Mouse (Mus musculus) urinary bladder, adult 18-20 months (tissue): ENCODE measurements around the gene Pkd2l1.

Source experiments
- DNase-seq, 2 experiments: peaks; one replicate each; pipeline ENCODE4 v3.0.0; 2022; ENCODE audit warnings: low spot score in 2 of 2, mixed read lengths in 2 of 2

The Pkd2l1 gene

DNA sequence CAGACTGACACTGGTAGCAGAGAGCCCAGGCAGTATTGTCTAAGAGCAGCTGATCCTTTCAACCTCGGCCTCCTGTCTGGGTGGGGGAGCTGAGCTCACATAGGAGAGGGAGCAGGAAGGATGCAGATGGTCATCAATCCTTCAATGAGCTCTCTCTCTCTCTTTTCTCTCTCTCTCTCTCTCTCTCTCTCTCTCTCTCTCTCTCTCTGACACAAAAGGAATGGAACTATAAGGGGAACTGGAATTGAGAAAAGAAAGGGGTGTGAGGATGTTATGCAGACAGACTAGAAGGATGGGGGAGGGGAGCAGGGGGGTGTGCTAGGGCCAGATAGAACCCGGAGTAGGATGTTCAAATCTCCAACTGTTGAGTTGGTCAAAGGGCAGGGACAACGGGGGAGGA lies at the start of gene Pkd2l1:
Gene Pkd2l1, minus strand, starts transcription at position 101 of the 400 bp plus-strand sequence.
- DNase-seq: no peak

DNA sequence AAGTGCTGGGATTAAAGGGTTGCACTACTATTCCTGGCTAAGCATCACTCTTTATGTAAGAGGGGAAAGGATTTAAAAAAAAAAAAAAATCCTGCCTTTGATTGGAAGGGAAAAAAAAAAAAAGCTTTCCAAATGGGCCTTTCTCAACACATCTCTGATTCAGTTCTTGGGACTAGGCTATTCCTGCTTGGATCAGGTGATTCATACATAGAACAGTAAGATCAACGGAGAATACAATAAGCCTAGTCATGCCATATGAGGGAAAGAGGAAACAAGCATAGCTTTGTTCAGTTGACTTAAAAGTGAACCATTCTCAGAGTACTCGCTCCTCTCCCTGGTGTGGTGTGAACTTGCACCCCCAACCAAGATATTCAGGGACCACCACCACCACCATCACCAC lies 46.7 kb upstream of the Pkd2l1 start:
- DNase-seq: no peak

DNA sequence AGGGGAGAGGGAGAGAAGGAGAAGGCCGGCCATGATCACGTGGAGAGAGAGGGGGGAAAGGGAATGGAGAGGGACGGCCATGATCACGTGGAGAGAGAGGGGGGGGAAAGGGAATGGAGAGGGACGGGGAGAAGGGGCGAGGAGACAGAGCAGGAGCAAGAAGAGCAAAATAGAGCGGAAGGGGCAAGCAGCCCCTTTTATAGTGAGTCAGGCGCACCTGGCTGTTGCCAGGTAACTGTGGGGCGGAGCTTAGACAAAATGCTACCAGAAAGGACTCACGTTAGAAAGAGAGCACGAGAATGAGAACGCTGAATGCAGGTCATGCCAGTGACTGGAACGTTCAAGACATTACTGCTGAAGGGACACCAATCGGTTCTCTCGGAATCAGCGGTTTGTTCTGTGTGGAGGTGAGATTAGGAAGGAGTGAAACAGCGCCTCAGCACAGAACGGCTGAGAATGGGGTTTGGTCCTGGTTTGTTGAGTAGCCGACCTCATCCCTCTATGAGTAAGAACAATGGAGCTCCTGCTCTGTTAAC lies 45.3 kb upstream of the Pkd2l1 start:
- DNase-seq: peak in 1 of 2 experiments; percentile 8

DNA sequence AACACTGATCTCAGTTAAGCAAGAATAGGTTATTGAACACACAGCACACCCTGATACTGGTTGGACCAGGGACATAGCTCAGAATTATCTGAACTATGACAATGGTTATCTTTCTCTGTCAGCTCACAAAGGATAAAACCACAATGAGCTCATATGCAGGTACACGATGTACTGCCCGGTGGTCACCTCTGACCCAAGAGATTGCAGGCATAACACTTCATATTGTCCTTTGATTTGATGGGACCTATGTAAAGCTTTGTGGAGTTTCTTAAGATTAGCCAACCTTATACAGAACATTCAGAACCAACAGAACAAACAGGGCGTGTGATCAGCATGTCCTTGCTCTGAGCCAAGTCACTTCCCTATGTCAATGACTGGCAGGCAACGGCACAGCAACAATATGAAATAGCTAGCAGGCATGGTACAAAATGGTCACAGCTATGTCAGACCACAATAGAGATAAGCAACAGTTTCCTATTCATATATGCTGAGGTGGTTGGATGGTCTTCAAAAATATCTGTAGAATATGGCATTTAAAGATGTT lies 39.4 kb upstream of the Pkd2l1 start:
- DNase-seq: no peak

DNA sequence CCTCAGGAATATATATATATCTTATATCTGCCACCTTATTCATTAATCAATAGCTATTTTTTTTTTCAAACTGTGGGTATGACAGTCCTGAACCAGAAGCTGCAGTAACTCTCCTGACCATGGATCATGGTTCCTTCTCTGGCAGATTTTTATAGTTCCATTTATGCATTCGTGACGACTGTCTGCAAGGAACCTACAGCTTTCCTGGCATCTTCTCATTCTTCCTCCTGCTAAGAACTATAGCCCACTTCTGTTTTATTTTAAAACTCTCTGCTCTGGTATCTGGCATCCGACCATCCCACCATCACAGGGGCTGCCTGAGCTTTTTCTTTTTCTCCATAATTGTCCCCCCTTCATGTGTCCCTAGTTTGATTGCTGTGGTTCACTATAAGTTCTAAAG lies 38.0 kb upstream of the Pkd2l1 start:
- DNase-seq: no peak

DNA sequence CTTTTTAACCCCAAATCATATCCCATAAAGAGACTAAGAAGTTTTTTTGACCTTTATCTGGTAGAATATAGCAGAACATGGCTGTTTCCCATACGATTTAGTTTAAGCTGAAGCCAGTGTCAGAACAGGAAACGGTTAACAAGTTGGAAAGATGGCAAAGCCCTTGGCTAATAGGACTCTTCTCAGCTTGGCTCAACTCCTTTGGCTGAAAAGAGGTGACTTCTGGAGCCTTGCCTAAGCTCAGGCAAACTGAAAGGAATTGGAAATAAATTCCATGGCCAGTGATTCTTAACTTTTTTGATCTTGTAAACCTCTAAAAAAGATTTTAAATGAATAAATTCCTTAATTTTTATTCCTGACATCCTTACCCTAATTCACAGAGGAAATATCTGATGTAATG lies 37.5 kb upstream of the Pkd2l1 start:
- no peak for DNase-seq

DNA sequence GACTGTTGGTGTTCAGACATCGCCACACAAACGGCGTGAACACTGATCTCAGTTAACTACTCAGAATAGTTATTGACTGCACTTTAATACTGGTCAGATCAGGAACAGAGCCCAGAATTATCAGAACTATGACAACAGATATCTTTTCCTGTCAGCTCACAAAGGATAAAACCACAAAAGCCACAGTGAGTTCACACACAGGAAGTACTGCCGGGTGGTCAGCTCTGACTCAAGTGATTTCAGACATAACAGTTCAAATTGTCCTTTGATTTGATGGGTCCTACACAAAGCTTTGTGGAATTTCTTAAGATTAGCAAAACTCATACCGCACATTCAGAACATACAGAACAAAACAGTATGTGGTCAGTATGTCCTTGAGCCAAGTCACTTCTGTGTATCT lies 33.5 kb upstream of the Pkd2l1 start:
- DNase-seq: no peak

DNA sequence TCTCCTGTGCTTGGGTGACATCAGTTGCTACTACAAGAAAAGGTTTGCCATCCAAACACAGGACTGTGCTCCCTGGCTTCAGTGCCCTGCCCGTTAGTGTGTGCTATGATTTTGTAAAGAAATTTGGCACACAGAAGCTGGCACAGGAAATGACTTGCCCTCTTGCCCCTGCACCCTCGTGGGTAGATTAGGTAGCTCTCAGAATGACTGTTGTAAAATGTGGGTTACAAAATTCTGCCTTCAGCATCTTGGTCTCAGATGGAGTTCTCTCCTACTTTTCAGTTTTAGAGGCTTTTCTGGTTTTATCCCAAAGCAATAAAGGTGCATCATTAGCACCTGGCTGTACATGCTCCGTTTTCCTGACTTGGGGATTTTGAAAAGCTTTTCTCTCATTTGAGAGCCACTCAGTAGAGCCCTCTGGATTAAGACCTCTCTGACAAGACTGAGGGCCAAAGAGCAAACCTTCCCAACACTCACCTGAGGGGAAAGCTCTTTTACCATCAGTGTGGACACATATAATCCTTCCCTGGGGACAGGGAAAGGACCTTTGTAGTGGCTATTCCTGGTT lies 25.8 kb upstream of the Pkd2l1 start:
- no peak for DNase-seq

DNA sequence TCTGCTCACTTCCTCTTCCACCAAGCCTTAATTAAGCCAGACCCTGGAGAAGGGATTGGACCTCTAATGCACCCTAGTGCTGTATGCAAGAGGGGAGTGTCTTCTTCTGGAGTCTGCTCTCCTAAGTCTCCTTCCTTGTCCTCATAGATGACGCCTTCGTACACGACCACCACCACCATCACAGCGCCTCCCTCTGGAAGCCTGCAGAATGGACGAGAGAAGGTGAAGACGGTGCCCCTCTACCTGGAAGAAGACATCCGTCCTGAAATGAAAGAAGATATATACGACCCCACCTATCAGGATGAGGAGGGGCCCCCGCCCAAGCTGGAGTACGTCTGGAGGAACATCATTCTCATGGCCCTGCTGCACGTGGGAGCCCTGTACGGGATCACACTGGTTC lies 23.0 kb upstream of the Pkd2l1 start:
- DNase-seq: no peak

DNA sequence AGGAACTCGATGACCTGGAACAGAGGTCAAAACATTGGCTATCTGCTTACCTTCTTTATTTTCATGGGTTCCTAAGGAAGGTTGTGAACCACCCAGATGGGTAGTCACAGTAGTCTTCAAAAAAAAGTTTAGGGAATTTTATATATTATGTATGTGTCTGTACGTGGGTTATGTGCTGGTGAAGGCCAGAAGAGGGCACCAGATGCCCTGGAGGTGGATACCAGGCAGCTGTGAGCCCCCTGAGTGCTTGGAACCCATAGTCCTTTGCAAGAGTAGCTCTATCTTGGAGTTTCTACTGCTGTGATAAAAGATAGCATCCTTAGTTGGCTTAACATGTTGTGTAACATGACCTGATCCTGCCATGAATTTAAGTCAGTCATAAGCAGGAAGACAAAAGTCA lies 14.8 kb upstream of the Pkd2l1 start:
- no peak for DNase-seq

DNA sequence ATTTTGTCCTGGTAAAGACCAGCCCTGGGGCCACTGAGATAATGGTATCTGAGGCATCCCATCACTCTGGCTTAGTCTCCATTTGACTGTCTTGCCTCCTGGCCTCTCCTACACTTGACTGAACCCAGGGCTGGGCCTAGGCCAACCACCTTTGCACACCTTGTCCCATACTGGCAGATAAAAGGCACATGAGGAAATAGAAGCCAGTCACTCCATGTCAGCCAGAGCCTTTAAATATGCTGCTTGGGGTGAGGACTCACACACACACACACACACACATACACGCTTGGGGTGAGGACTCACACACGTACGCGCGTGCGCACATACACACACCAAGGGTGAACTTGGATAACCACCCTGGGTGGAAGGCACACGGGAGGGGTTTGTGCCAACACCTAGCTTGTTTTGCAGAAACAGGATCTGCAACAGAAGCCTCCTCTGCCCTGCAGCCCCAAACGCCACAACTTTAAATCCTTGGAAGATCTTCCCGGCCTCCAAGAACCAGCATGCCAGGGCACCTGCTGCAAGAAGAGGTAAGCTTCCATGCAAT lies 10.8 kb upstream of the Pkd2l1 start, which contains the start of gene Scd3:
Gene Scd3, plus strand, starts transcription at position 255 of the 550 bp plus-strand sequence.
- no peak for DNase-seq

DNA sequence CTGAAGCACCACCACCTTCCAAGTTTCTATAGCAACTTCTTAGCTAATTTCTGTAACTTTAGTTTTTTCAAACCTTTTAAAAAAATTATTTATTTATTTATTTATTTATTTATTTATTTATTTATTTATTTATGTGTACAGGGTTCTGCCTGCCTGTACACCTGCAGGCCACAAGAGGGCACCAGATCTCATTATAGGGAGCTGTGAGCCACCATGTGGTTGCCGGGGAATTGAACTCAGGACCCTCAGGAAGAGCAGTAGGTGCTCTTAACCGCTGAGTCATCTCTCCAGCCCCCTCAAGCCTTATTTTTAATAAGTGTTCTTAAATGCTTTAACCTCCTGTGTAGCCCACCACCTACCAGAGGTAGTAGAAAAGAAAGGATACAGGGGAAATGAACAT lies 6.7 kb upstream of the Pkd2l1 start:
- DNase-seq: no peak

DNA sequence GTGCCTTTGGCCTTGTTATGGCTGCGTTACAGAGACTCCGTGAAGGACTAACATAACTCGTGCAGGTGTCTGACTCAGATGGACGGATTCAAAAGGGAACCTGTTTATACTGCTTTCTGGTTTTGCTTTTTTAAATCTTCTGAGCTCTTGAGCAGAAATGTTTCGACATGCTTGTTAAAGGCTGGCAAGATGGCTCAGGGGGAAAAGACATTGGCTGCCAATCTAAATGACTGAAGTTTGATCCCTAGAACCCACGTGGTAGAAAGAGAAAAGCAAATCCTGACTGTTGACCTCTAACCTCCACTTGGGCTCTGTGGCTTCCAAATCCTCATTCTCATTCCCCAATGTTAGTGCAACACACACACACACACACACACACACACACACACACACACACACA lies 6.3 kb upstream of the Pkd2l1 start:
- DNase-seq: no peak

DNA sequence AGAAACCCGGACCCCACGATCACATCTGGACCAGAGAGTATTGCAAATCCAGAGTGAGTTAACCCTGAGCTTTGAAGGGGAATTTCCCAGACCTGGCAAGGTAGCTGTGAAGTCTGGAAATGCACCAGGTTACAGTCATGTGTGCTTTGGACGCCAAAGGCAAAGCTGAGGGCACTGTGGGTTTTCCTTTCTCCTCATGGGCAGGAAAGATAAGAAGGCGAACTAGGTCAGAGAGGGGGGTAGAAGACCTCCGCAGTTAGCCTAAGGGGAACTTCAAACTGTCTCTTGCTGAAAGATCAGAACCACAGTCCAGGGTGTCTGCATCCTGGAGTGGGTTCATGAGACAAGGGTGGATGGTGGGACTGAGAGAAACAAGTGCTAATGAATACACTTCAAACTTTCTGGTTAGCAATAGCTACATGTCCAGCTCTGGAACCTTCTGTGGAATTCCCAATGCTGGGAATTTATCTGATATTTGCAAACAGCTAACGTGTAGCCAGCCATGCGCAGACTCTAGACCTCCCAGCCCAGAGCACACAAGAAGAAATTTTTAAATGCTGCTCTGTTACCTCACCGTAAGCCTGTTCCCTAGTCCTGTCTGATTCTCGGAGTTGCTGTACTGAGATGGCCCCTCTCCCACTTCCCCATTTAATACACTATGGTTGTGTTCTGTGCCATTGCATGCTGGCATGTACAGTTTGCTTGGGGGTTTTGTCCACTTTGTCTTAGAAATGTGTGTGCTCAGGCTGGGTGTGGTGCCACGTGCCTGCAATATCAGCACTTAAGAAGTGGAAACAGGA lies 5.0 kb upstream of the Pkd2l1 start:
- no peak for DNase-seq

DNA sequence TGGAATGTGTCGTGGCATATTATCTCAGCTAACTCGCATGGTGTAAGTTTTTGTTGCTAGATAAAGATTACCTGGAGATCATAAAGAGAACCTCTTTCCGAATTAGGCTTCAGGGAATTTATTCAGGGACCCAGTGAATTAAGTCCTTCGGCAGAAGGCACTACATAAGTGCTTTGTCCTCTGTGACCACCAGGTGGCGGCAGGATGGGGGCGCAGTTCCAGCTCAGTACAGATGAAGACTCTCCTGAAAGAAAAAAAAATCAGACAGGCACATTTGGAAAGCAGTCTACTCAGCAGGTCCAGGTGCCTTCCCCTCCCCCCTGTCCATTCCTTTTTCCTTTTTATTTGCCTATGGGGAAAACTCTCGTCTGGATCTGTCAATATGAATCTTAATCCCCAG lies 2.9 kb upstream of the Pkd2l1 start:
- DNase-seq: peak in 1 of 2 experiments; percentile 27

DNA sequence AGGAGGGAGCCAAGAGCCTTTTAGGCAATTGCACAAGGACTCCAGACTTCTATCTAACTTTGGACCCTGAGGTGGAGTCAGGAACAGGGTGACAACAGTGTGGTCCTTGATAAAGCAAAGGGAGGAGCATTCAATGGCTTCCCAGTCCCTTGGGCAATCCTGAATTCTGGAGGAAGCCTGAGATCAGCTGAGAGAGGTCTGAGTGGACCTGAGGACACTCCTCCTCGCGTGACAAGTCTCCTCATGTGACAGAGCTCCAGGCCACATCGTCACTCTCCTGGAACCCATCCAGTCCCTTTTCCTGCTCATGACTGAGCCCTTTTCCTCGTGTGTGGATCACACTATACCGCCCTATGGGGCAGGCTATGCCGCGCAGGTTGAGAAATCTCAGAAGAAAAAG lies 1.7 kb upstream of the Pkd2l1 start:
- no peak for DNase-seq

DNA sequence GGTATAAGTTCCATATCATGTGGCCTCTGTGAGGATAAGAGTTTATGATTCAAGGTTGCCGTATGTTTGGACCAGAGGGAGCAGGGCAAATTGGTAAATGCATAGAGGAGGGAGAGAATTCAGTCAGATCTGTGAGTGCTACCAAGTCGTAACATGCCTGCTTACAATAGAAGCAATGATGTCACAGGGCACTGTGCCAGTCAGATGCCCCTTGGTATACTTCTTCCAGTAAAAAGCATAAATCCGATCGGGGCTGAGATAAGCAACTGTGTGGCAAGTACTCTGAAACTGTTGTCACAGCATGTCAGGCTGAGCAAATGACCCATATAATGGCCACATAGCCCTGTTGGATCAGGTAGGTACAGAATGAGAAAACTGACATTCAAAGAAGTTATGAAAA lies 3.2 kb downstream of the Pkd2l1 start:
- peak in 1 of 2 experiments; percentile 70 for DNase-seq

DNA sequence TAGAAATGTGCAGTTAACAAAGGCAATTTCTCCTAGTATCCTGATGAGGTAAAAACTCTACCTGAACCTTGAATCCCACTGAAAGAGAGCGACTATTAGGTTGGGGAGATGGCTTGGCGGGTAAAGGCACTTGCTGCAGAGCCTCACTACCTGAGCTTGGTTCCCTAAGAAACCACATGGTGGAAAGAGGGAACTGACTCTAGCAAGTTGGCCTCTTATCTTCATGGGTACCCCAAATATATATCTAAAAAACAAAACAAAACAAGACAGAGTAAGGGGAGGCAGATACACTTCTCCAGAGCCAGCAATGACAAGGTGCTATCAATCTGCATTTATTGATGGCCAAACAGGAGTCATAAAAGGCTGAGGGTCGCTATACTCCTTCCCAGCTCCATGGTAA lies 8.3 kb downstream of the Pkd2l1 start:
- DNase-seq: no peak

DNA sequence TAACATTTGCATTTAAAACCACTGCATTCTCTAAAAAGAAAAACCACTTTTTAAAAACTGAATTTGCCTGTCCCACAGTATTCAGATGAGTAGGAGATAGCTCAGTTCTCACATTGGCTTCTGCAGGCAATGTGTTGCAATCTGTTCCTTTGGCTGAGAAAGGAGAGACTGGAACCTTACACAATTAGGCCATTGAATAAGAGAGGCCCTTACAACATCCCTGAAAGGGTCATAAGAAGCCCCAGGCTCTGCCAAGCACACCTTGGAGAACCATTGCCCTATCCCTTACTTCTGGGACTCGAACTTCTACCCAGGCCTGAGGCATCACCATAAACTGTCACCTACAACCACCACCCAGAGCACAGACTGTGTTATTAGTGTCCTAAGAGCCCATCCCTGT lies 11.7 kb downstream of the Pkd2l1 start:
- DNase-seq: no peak

DNA sequence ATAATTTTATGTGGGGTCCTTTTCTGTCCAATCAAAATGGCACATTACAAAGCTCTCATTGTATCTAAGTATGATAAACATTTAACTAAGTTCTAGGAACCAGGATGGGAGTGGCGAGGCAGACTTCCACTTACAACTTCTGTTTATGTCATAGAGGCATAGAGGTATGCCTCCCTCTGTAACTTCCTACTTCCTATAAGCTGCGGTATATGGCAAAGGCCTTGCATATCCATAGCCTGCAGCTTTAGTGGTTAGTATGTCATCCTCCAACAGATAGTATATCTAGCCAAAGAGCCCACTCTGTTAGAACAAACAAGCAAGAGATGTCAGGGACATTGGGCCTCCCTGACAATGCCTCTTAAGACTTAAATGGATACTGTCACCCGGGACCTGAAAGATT lies 15.5 kb downstream of the Pkd2l1 start:
- DNase-seq: no peak

DNA sequence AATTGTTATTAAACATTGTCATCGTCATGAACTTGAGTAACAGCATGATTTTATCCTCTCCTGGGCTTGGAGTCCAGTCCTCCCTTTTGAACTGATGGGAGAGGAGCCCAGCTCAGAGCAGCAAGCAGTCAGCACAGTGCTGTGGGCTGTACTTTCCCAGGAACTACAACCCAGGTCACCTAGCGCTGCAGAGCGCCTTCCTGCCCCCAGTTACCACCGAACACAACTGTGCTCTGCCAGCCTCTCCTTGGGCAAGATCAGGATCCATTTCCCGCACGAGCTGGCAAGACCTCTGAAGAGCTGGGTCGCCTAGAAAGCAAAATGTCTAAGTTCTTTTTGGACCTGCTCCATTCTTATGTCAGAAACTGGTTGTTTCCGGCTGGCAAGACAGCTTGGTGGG lies 17.4 kb downstream of the Pkd2l1 start:
- DNase-seq: no peak

DNA sequence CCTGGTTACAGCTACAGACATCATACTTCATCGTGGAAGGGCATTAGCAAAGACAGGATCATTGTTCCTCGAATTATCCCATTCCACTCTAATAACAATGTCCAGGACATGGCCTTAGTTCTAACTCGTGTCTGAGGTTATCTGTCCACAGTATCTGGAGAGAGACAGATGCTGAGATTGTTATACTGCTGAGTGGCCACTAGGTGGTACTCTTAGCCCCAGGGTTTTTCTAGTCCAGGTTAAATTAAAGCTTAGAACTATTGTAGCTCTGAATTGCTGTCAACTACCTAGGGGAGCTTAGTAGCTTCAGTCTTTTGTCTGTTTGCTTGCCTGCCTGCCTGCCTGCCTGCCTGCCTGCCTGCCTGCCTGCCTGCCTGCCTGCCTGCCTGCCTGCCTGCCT lies 30.7 kb downstream of the Pkd2l1 start:
- DNase-seq: no peak

DNA sequence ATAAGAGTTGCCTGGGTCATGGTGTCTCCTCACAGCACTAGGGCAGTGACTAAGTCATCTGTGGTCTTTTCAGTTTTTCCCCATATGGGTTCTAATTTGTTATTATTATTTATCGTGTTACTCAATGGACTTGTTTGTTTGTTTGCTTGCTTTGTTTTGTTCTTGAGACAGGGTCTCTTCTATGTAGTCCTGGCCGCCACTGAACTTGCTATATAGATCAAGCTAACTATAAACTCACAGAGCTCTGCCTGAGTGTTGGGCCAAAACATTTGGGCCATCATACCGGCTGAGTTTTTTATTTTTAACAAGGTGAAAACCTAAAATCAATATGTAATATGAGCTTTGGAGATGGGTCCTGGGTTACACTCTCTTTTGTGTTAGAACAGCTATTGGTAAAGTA lies 32.9 kb downstream of the Pkd2l1 start:
- DNase-seq: no peak
